Mouse (Mus musculus): ENCODE results near the gene Fgfr4. TPM values are rescaled to one million over a fixed set of nuclear protein-coding genes. Genes with fewer than 3 reads are reported as not detected.
A peak's percentile ranks its signal among the peaks of the same experiment; 100 is the strongest.

Fgfr4 gene
- total and polyA plus RNA-seq, 3 experiments: not detected

- no peak for DNase-seq (ENCODE audit: low read depth, low spot score)
- TF ChIP-seq GABPA (IDR thresholded peaks at IDR 0.05; ENCODE audit: low read depth, low read length): no peak
- TF ChIP-seq MXI1 (IDR thresholded peaks at IDR 0.05; ENCODE audit: low read depth, low read length): no peak
- no peak for TF ChIP-seq MAFK (IDR thresholded peaks at IDR 0.05; ENCODE audit: borderline replicate concordance, low read depth, low read length)
- TF ChIP-seq RCOR1 (IDR thresholded peaks at IDR 0.05; ENCODE audit: low read depth, low read length): no peak
- TF ChIP-seq MAZ (IDR thresholded peaks at IDR 0.05; ENCODE audit: low read depth, low read length): no peak
- Histone ChIP-seq H3K79me2 (ENCODE audit: control insufficient read depth, insufficient read depth, low read length, poor library complexity) (peaks cover 9% of the 10 kb centered on the region), H3K27ac (ENCODE audit: control insufficient read depth, low read depth, low read length) (peak overlapping the region; percentile 73), H3K4me3 (ENCODE audit: control insufficient read depth in 1 of 2, insufficient read depth in 1 of 2, low read depth in 2 of 2, low read length in 2 of 2) (peak overlapping the region; percentile 74 to 87), H3K9ac (ENCODE audit: control insufficient read depth, low read depth, low read length, poor library complexity, severe bottlenecking) (peak overlapping the region; percentile 97), H3K4me1 (ENCODE audit: control insufficient read depth in 1 of 2, insufficient read depth in 2 of 2, low read length in 2 of 2) (peaks cover 0 to 10% of the 10 kb centered on the region in 2 experiments; a peak in 2 of 4 replicates), H3K9me3 (replicated peaks; ENCODE audit: insufficient read depth, low read length) (no peaks in the 10 kb centered on the region), H3K27me3 (ENCODE audit: control insufficient read depth in 1 of 2, insufficient read depth in 2 of 2, low read length in 2 of 2) (no peaks in the 10 kb centered on the region), H3K36me3 (ENCODE audit: control insufficient read depth in 1 of 2, insufficient read depth in 2 of 2, low read length in 2 of 2) (peaks cover 0 to 16% of the 10 kb centered on the region in 2 experiments; a peak in 3 of 4 replicates)
These were observed 59.5 kb downstream of the Fgfr4 start for GRCm38 (mm10) chr13:55212011-55212360.

- H3K9me3 ChIP-seq (replicated peaks; ENCODE audit: insufficient read depth, low read length): no peaks in the 10 kb centered on the region
- DNase-seq (ENCODE audit: low read depth, low spot score): peak; percentile 60
- peaks cover 9% of the 10 kb centered on the region for H3K79me2 ChIP-seq (ENCODE audit: control insufficient read depth, insufficient read depth, low read length, poor library complexity)
- peak overlapping the region; percentile 73 for H3K27ac ChIP-seq (ENCODE audit: control insufficient read depth, low read depth, low read length)
- H3K27me3 ChIP-seq (ENCODE audit: control insufficient read depth in 1 of 2, insufficient read depth in 2 of 2, low read length in 2 of 2): no peaks in the 10 kb centered on the region
- H3K4me1 ChIP-seq (ENCODE audit: control insufficient read depth in 1 of 2, insufficient read depth in 2 of 2, low read length in 2 of 2): peaks cover 0 to 10% of the 10 kb centered on the region in 2 experiments; a peak in 2 of 4 replicates
- peak overlapping the region; percentile 97 for H3K9ac ChIP-seq (ENCODE audit: control insufficient read depth, low read depth, low read length, poor library complexity, severe bottlenecking)
- peak overlapping the region; percentile 74 to 87 for H3K4me3 ChIP-seq (ENCODE audit: control insufficient read depth in 1 of 2, insufficient read depth in 1 of 2, low read depth in 2 of 2, low read length in 2 of 2)
- H3K36me3 ChIP-seq (ENCODE audit: control insufficient read depth in 1 of 2, insufficient read depth in 2 of 2, low read length in 2 of 2): peaks cover 0 to 16% of the 10 kb centered on the region in 2 experiments
- TF ChIP-seq POLR2AphosphoS2 (IDR thresholded peaks at IDR 0.05; ENCODE audit: low read length) (no peak), ZKSCAN1 (IDR thresholded peaks at IDR 0.05; ENCODE audit: low read depth, low read length) (no peak), CHD2 (IDR thresholded peaks at IDR 0.05; ENCODE audit: low read length) (no peak), JUND (IDR thresholded peaks at IDR 0.05; ENCODE audit: low read depth, low read length) (no peak), TBP (IDR thresholded peaks at IDR 0.05; ENCODE audit: low read depth, low read length) (no peak), TCF12 (IDR thresholded peaks at IDR 0.05; ENCODE audit: low read depth, low read length) (no peak), BHLHE40 (IDR thresholded peaks at IDR 0.05; ENCODE audit: borderline replicate concordance, low read depth, low read length) (no peak), ELF1 (IDR thresholded peaks at IDR 0.05; ENCODE audit: low read depth, low read length) (no peak), EP300 (IDR thresholded peaks at IDR 0.05; ENCODE audit: low read depth in 1 of 2, low read length in 2 of 2) (no peak), GABPA (IDR thresholded peaks at IDR 0.05; ENCODE audit: low read depth, low read length) (no peak), NELFE (IDR thresholded peaks at IDR 0.05; ENCODE audit: low read depth, low read length) (peak; percentile 31; the same call in 1 of the 2 replicates), ETS1 (IDR thresholded peaks at IDR 0.05; ENCODE audit: low read depth, low read length) (no peak), MAX (IDR thresholded peaks at IDR 0.05; ENCODE audit: low read length) (no peak), KAT2A (conservative IDR thresholded peaks at IDR 0.05; ENCODE audit: low read depth, low read length) (no peak), TAL1 (IDR thresholded peaks at IDR 0.05; ENCODE audit: low read length) (no peak), E2F4 (IDR thresholded peaks at IDR 0.05; ENCODE audit: borderline replicate concordance, low read depth, low read length) (no peak), SMC3 (IDR thresholded peaks at IDR 0.05; ENCODE audit: low read depth, low read length) (no peak), RAD21 (IDR thresholded peaks at IDR 0.05; ENCODE audit: low read depth, low read length) (no peak), MYB (IDR thresholded peaks at IDR 0.05; ENCODE audit: low read depth, low read length) (no peak), CHD1 (IDR thresholded peaks at IDR 0.05; ENCODE audit: low read depth, low read length) (0 out of 2 replicates have a peak, but pooled peaks have one; percentile 29), ZC3H11A (IDR thresholded peaks at IDR 0.05; ENCODE audit: low read depth, low read length) (no peak), RCOR1 (IDR thresholded peaks at IDR 0.05; ENCODE audit: low read depth, low read length) (no peak), USF1 (IDR thresholded peaks at IDR 0.05; ENCODE audit: low read depth, low read length) (no peak), SIN3A (IDR thresholded peaks at IDR 0.05; ENCODE audit: low read length) (no peak), USF2 (IDR thresholded peaks at IDR 0.05; ENCODE audit: borderline replicate concordance in 1 of 2, insufficient read depth in 1 of 2, low read depth in 1 of 2, low read length in 2 of 2) (no peak), MAFK (IDR thresholded peaks at IDR 0.05; ENCODE audit: borderline replicate concordance, low read depth, low read length) (no peak), POLR2AphosphoS5 (IDR thresholded peaks at IDR 0.05; ENCODE audit: borderline replicate concordance, low read depth, low read length) (no peak), NRF1 (IDR thresholded peaks at IDR 0.05; ENCODE audit: insufficient read depth, low read depth, low read length, poor library complexity, severe bottlenecking) (0 out of 2 replicates have a peak, but pooled peaks have one; percentile 22)
These were observed 60.1 kb downstream of the Fgfr4 start for GRCm38 (mm10) chr13:55212361-55213137.
